Mouse (Mus musculus): ENCODE data around the gene Acly. TPM values are rescaled to one million over a fixed set of nuclear protein-coding genes. Genes with fewer than 3 reads are reported as not detected.

Gene Acly
- total RNA-seq (2015; ENCODE audit: low replicate concordance) (29.0 and 34.4 TPM in 2 replicates), total RNA-seq (2017; ENCODE audit: low replicate concordance) (16.2 and 28.4 TPM in 2 replicates)

- peak; percentile 94 for ATAC-seq (replicated peaks; ENCODE audit: low FRiP score, poor library complexity, severe bottlenecking)
These were observed at the start of gene Acly for GRCm38 (mm10) chr11:100527458-100528374. Gene Acly (minus strand): TSS chr11:100528000.

- no peak for ATAC-seq (replicated peaks; ENCODE audit: low FRiP score, poor library complexity, severe bottlenecking)
These were observed 48.5 kb upstream of the Acly start for GRCm38 (mm10) chr11:100576256-100576655.

GRCm38 (mm10) chr11:100575484-100575855, 47.7 kb upstream of the Acly start:
- ATAC-seq (replicated peaks; ENCODE audit: low FRiP score, poor library complexity, severe bottlenecking): no peak

DNA sequence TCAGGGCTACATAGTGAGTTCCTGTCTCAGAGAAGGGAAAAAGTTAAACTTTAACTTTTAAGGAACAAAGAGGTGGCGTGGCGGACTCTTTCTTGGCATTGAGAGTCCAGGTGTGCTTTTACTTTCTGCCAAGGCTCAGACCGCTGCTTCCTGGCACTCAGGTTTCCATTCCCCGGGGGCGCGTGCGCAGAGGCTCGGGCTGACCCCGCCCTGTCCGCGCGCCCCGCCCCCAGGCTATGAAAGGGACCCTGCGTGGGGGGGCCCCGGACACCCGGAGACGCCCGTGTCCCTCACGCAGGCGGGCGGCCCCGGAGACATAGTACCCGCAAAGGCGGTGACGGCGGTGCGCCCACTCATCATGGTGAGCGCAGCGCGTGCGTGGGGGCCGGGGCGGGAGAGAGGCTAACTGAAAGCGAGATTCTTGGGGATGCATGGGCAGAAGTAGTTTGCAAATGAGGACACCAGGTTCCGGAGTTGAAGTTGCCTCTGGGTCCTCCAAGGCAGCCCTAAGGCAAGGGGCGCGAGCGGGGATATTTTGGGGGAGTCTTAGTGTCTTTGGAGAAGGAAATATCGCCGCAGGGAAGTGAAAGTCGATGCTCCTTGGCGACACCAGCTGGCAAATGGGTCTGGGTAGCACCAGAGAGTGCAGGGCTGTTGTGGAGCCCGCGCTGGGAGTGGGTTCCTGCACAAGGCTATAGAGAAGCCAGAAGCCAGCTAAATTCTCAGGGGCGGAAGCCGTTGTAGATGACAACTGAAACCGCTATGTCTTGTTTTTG, 47.1 kb upstream of the Acly start, which contains the start of gene Cnp:
Gene Cnp (plus strand): TSS at position 197 of the 776 bp plus-strand sequence.
- ATAC-seq (replicated peaks; ENCODE audit: low FRiP score, poor library complexity, severe bottlenecking): peak; percentile 47; the same call in 1 of the 2 replicates

- ATAC-seq (replicated peaks; ENCODE audit: low FRiP score, poor library complexity, severe bottlenecking): no peak
These were observed 46.4 kb upstream of the Acly start for GRCm38 (mm10) chr11:100574188-100574587.

GRCm38 (mm10) chr11:100571202-100571567, 43.4 kb upstream of the Acly start:
- ATAC-seq (replicated peaks; ENCODE audit: low FRiP score, poor library complexity, severe bottlenecking): 0 out of 2 replicates have a peak, but pooled peaks have one; percentile 11

DNA sequence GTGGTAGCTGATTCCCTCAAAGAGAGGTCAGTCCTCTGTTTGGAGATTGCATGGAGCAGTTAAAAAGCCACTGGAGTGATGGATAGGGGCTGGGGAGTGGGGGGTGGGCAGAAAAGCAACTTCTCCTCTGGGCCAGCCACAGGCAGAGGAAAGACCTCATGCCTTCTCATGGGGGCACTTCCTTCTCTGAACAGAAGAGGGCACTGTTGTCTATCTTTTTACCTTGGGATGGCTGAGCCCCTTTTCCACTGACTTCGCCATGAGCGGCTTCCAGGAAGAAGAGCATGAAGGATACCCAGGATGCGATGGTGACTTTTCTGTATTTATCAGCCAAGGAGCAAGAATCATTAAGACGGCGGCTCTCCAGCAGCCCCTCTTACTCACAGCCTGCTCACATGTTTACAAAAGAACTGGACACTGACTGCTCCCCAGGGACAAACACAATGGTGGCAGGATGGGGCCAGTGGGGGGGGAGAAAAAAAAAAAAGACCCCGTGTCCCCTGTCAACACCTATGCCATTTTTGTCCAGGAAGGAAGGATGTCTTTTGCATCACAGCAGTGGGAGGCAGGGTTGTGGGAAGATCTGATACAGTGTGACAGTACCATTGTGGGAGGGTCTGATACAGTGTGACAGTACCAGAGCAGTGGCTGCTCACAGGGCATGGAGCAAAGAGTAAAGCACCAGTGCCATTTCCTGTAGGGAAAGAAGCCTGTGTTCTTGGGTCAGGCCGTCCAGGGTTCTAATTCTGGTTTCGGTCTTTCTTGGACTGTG, 42.8 kb upstream of the Acly start:
- peak; percentile 75 for ATAC-seq (replicated peaks; ENCODE audit: low FRiP score, poor library complexity, severe bottlenecking)

GRCm38 (mm10) chr11:100569789-100570188, 42.0 kb upstream of the Acly start:
- ATAC-seq (replicated peaks; ENCODE audit: low FRiP score, poor library complexity, severe bottlenecking): no peak

- ATAC-seq (replicated peaks; ENCODE audit: low FRiP score, poor library complexity, severe bottlenecking): no peak
These were observed 40.9 kb upstream of the Acly start for GRCm38 (mm10) chr11:100568692-100569091.

DNA sequence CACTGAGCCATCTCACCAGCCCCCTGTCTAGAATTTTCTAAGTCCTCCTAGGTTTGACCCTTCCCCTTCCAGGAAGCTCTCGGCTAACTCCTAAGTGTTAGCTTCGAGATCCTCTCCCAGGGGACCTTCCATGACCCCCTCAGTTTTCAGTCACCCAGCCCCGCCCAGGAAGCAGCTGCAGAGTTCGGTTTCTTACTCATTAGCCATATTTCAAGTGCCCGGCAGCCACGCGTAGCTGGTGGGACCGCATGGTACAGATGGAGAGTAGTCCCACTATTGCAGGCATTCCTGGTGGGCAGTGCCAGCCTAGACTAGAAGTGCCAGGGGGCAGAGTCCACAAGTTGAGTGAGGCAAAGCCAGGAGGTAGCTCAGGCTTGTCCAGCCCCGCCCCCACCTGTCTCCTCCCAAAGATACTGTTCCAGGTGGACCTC, 40.0 kb upstream of the Acly start:
- no peak for ATAC-seq (replicated peaks; ENCODE audit: low FRiP score, poor library complexity, severe bottlenecking)

- no peak for ATAC-seq (replicated peaks; ENCODE audit: low FRiP score, poor library complexity, severe bottlenecking)
These were observed 39.4 kb upstream of the Acly start for GRCm38 (mm10) chr11:100567229-100567628.

GRCm38 (mm10) chr11:100564703-100565102, 36.9 kb upstream of the Acly start:
- no peak for ATAC-seq (replicated peaks; ENCODE audit: low FRiP score, poor library complexity, severe bottlenecking)

DNA sequence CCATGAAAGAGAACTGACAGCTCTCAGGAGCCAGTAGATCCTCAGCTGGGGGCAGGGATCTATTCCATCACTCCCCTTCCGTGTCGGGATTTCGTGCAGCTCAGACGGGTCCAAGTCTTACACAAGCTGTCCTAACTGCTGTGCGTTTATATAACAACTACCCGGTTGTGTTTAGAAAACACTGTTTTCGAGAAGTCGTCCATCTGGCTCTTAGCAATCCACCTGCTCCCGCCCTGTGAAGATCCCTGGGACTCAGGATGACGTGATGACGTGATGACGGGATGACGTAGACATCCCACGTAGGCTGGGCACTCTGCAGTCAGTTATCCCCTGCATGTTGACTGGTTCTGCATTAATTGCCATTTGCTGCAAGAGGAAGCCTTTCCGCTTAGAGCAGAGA, 36.5 kb upstream of the Acly start:
- ATAC-seq (replicated peaks; ENCODE audit: low FRiP score, poor library complexity, severe bottlenecking): no peak

DNA sequence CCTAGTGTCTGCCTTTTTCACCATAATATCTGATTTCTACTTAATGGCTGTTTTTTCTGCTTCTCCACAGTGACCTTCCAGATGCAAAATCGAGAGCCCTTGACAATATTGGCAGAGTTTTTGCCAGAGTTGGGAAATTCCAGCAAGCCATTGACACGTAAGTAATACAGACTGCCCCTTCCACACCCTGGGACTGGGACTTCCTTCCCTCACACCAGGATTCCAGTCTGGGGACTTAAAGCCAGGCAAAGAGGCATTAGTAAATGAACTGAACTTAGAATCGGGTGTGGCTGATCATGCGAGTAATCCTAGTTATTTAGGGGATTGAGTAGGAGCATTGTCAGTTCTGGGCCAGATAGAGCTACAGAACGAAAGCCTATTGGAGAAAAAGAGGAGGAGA, 33.9 kb upstream of the Acly start:
- no peak for ATAC-seq (replicated peaks; ENCODE audit: low FRiP score, poor library complexity, severe bottlenecking)

DNA sequence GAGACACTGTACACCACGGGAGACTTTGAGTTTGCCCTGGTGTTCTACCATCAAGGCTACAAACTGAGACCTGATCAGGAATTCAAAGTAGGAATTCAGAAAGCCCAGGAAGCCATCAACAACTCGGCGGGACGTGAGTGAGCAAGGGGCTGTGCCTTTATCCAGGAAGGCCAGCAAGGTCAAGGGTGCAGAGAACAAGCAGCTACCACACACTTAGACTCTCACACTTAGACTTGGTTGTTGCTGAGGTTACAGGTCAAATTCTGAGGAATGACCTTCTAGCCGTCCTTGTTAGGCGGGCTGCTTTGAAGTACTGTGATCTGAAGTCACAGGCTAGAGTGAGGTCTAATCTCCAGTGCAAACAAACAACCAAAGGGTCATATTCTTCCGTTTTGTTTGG, 31.7 kb upstream of the Acly start:
- ATAC-seq (replicated peaks; ENCODE audit: low FRiP score, poor library complexity, severe bottlenecking): no peak

DNA sequence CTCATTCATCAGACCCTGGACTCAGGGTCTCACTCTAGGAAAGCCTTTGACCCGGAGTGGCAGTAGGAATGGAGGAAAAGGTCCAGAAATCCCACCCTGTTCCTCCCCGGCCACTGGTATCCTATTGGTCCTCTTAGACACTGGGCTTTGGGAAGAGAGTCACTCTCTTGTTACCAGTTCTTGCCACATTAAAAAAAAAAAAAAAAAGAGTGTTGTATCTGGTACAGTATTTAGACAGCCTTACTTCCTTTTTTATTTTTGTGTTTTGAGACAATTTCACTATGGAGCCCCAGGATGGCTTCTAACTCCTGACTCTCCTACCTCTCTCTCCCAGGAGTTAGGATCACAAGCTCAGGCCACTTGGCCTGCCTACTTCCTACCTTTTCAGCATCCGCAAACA, 29.8 kb upstream of the Acly start:
- ATAC-seq (replicated peaks; ENCODE audit: low FRiP score, poor library complexity, severe bottlenecking): no peak

GRCm38 (mm10) chr11:100555583-100555982, 27.8 kb upstream of the Acly start:
- ATAC-seq (replicated peaks; ENCODE audit: low FRiP score, poor library complexity, severe bottlenecking): peak; percentile 47; the same call in 1 of the 2 replicates

- ATAC-seq (replicated peaks; ENCODE audit: low FRiP score, poor library complexity, severe bottlenecking): no peak
These were observed 25.0 kb upstream of the Acly start for GRCm38 (mm10) chr11:100552842-100553241.

- no peak for ATAC-seq (replicated peaks; ENCODE audit: low FRiP score, poor library complexity, severe bottlenecking)
These were observed 22.3 kb upstream of the Acly start for GRCm38 (mm10) chr11:100550101-100550500.

DNA sequence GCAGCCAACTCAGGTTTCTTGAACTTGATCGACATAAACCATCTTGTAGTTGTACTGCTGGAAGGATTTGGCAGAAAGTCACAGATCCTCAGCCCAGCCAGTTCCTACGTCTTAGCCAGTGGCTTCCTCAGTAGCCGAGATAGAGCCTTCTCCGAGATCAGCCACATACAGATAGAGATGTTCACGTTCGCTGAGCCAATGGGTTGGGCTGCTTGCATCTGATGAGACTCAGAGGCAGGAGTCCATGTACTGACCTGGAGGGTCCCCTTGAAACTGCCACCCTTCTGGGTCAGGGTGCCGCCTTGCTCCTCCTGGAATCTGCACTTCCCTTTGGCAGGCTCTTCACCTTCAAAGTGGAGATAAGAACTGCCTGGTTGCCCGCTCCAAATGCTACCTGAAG, 21.7 kb upstream of the Acly start:
- no peak for ATAC-seq (replicated peaks; ENCODE audit: low FRiP score, poor library complexity, severe bottlenecking)
